Mouse (Mus musculus): ENCODE data around the gene Dtx3l. TPM values are rescaled to one million over a fixed set of nuclear protein-coding genes. Genes with fewer than 3 reads are reported as not detected.

Gene Dtx3l
- polyA plus RNA-seq, 1 experiment from 2014 or later, result 5.1 TPM

DNA sequence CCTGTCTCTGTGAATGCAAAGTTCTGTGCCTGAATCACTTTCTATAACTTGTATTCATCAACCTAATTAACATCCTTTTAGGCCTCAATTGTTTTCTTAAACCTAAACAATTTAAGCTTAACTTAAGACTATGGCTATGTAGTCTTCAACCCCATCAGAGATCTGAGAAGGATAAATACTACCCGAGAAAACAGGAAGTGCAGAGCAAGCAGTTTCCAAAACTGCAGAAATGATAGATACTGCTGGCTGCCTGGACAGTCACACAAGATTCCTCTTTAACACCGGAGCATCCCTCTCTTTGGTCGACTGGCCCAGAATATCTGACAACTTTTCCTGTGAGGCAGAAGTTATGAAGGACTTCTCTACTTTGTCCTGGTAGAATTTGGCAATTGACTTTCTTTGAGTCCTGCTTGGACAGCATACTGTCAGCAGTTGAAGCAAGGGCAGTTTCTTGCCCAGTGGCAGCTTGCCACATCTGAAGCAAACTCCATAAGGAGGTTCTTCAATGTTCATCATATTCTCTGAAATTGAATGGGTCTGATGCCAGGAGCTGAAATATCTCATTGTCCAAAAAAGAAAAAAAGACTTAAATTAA, 16.6 kb downstream of the Dtx3l start:
- DNase-seq (ENCODE audit: extremely low spot score, low spot score), result no peak
- Histone ChIP-seq H3K27me3 (ENCODE audit: poor library complexity, severe bottlenecking) (no peaks in the 10 kb centered on the region), H3K4me1 (no peaks in the 10 kb centered on the region), H3K27ac (no peak overlapping the region), H3K9me3 (no peaks in the 10 kb centered on the region), H3K36me3 (replicated peaks) (no peaks in the 10 kb centered on the region), H3K4me3 (no peak overlapping the region)
- WGBS, result 81% methylated on average over 3 of the region's 3 CpGs

DNA sequence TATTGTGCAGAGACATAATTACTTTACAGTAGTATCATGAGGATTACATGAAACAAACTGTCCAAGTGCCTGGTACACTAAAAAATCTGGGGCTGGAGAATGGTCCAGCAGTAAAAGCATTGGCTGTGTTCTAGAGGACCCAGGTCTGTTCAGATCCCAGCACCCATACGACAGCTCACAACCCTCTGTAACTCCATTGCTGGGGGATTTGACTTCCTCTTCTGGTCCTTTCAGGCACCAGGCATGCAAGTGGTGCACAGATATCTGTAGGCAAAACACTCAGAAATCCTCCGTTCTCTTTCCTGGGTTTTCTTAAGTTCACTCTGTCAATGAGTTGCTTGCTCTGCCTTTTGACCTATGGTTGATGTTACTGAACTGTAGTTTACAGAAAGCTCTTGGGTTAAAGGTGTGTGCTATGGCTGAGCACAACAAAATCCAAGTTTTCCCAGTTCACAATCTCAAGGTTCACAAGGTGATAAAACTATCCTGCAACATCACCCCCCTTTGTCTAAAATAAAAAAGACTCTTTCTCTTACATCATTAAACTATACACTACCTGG, 17.2 kb downstream of the Dtx3l start:
- 93% methylated on average over 2 of the region's 2 CpGs for WGBS
- Histone ChIP-seq H3K9me3 (no peaks in the 10 kb centered on the region), H3K27ac (no peak overlapping the region), H3K36me3 (replicated peaks) (no peaks in the 10 kb centered on the region), H3K27me3 (ENCODE audit: poor library complexity, severe bottlenecking) (no peaks in the 10 kb centered on the region), H3K4me1 (no peaks in the 10 kb centered on the region), H3K4me3 (no peak overlapping the region)
- no peak for DNase-seq (ENCODE audit: extremely low spot score, low spot score)

DNA sequence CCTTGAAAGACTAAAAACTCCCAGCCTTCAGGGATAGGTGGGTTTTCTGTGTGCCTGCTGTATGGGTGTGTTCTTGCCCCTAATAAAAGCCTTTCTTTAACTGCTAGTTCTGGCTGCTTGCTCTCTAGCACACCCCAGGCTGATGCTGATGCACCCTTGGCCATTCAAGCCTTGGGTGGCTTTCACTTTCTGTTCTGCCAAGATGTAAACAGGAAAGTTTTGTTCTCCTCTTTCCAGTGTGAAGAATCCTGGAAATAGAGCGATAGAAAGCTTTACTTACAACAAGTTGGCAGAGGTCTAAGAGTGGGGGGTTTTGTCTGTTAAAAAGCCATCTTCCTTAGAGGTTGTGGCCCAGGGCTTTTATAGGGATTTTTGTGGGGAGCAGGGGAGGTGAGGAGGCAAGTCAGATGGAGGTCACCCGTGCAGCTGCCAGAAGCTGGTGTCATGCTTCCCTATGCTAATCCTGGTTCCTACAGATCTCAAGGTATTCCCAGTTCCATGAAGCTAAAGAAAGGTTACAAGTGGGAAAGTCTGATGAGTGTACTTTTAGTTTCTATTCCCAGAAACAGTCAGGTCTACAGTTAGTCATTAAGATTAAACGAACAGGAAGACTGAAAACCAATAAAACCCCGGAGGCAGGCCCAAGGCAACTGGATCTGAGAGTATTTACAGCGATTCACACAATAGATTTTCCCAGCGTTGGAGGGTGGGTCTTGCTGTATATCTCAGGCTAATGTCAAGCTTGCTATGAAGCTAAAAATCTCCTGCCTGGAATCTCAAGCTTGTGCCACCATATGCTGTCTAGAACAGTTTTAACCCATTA, 20.0 kb downstream of the Dtx3l start:
- no peak for DNase-seq (ENCODE audit: extremely low spot score, low spot score)
- Histone ChIP-seq H3K4me1 (no peaks in the 10 kb centered on the region), H3K4me3 (no peak overlapping the region), H3K9me3 (no peaks in the 10 kb centered on the region), H3K27me3 (ENCODE audit: poor library complexity, severe bottlenecking) (no peaks in the 10 kb centered on the region), H3K36me3 (replicated peaks) (no peaks in the 10 kb centered on the region), H3K27ac (no peak overlapping the region)
- WGBS, result 90% methylated on average over 6 of the region's 6 CpGs

DNA sequence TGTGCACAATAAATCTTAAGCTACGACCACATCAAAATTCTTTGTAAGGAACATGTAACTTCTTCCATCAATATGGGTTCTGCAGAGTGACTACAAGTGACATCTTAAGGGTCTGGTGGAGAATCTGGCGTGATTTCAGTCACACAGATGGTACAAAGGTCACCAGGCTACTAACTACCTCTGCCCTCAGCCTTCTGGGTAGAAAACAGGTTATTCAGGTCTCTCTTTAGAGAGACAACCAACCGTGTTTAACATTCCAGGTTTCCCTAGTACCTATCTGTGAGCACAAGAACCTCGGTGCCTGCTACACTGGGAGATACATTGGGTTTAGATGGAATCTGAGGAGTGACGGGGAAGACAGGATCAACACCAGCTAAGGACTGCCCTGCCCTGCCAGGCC, 24.6 kb downstream of the Dtx3l start:
- WGBS, result 71% methylated on average over 5 of the region's 5 CpGs
- Histone ChIP-seq H3K27ac (no peak overlapping the region), H3K9me3 (0 out of 2 replicates have a peak, but pooled peaks cover 3% of the 10 kb centered on the region), H3K36me3 (replicated peaks) (no peaks in the 10 kb centered on the region), H3K4me3 (no peak overlapping the region), H3K27me3 (ENCODE audit: poor library complexity, severe bottlenecking) (no peaks in the 10 kb centered on the region), H3K4me1 (no peaks in the 10 kb centered on the region)
- no peak for DNase-seq (ENCODE audit: extremely low spot score, low spot score)

DNA sequence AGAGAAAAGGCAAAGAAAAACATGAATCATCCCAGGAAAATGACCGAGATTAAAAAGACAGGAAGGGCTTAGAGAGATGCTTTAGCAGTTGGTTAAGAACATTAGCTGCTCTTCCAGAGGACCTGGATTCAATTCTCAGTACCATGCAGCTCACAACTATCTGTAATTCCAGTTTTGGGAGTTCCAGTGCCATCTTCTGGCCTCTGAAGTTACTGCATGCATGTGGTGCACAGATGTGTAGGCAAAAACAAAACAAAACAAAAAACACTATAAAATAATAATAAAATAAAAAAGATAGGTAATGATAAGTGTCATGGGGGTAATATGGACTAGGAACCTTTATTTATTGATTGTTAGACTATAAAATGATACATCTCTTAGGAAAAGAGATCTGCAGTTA, 25.4 kb downstream of the Dtx3l start:
- H3K27ac ChIP-seq, result no peak overlapping the region
- no peak overlapping the region for H3K4me3 ChIP-seq
- H3K9me3 ChIP-seq, result 0 out of 2 replicates have a peak, but pooled peaks cover 3% of the 10 kb centered on the region
- H3K27me3 ChIP-seq (ENCODE audit: poor library complexity, severe bottlenecking), result no peaks in the 10 kb centered on the region
- DNase-seq (ENCODE audit: extremely low spot score, low spot score), result no peak
- WGBS, result 72% methylated on average over 1 of the region's 1 CpGs
- H3K4me1 ChIP-seq, result no peaks in the 10 kb centered on the region
- no peaks in the 10 kb centered on the region for H3K36me3 ChIP-seq (replicated peaks)

DNA sequence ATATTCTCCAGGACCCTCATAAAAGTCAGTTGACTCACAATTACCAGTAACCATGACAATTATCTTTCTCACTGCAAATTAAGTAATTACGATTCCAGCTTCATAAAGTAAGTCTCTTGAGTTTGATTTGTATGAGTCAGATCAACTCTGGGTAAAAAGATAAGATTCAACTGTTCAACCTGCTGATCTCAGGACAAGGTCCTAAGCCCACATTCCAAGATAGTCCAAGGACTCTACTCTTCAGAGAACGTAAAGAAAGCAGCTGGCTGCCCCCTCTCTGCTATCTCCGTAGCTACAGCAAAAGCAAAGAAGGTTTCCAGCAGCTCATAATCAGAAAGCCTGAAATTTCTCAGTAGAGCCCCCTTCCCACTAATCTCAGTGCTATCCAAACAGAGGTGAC, 27.5 kb downstream of the Dtx3l start:
- no peaks in the 10 kb centered on the region for H3K27me3 ChIP-seq (ENCODE audit: poor library complexity, severe bottlenecking)
- no peak for DNase-seq (ENCODE audit: extremely low spot score, low spot score)
- no peak overlapping the region for H3K27ac ChIP-seq
- WGBS, result 89% methylated on average over 3 of the region's 3 CpGs
- H3K4me3 ChIP-seq, result no peak overlapping the region
- H3K4me1 ChIP-seq, result no peaks in the 10 kb centered on the region
- no peaks in the 10 kb centered on the region for H3K36me3 ChIP-seq (replicated peaks)
- 0 out of 2 replicates have a peak, but pooled peaks cover 3% of the 10 kb centered on the region for H3K9me3 ChIP-seq

DNA sequence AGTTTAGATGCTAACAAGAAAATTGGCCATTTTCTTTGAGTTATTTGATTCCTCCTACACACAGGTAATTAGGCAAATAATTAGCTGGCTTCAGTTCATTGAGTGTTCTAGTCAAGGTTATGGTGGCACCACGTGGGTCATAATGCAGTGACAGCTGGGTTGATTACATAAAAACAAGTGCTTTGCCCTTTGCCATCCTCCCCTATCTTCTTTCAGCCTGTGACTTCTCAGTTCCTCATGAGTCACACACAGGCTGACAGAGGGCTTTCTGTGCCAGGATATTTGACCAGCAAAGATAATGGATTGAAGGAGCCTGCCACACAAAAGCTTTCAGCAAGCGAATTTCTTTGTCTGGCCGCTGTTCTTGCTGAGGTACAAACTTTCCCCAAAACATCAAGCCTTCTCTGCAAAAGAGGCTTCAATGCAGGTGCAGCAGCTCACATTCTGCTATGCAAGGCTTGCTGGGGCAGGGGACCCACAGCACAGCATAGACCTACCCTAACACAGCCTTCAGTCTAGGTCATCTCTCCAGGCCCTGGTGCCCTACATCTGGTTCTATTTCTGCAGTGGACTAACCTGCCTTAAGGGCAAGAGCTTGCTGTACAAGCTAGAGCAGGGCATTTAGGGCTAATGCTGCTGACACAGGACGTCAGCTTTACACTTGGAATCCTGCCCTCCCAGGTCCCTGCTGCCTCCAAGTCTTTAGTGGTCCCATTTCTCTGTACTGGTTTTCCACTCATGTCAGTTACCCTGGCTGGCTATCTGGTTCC, 31.3 kb downstream of the Dtx3l start:
- WGBS, result 66% methylated on average over 4 of the region's 4 CpGs
- Histone ChIP-seq H3K27me3 (ENCODE audit: poor library complexity, severe bottlenecking) (no peaks in the 10 kb centered on the region), H3K36me3 (replicated peaks) (no peaks in the 10 kb centered on the region), H3K4me3 (no peak overlapping the region), H3K4me1 (no peaks in the 10 kb centered on the region), H3K27ac (no peak overlapping the region), H3K9me3 (0 out of 2 replicates have a peak, but pooled peaks cover 3% of the 10 kb centered on the region)
- DNase-seq (ENCODE audit: extremely low spot score, low spot score), result no peak

DNA sequence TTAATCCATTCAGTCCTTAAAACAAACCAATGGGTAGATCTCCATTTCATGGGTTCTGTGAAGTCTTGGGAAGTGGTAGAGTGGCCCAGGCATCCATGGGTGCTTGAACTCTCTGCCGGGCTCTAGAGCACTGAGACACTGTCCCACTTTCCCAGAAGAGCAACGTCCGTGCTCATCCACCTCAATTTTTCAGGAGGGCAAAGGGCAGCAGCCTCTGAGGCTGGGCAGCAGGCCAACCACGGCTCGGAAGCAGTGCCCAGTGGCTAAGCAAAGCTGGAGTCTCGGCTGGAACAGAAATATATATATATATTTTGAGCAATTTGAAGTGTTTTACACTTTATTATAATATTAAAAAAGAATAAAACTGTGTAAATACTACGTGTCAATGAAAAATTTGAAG, 32.1 kb downstream of the Dtx3l start:
- 85% methylated on average over 7 of the region's 7 CpGs for WGBS
- DNase-seq (ENCODE audit: extremely low spot score, low spot score), result no peak
- H3K36me3 ChIP-seq (replicated peaks), result no peaks in the 10 kb centered on the region
- H3K27me3 ChIP-seq (ENCODE audit: poor library complexity, severe bottlenecking), result no peaks in the 10 kb centered on the region
- H3K4me1 ChIP-seq, result no peaks in the 10 kb centered on the region
- H3K9me3 ChIP-seq, result 0 out of 2 replicates have a peak, but pooled peaks cover 3% of the 10 kb centered on the region
- no peak overlapping the region for H3K27ac ChIP-seq
- no peak overlapping the region for H3K4me3 ChIP-seq

DNA sequence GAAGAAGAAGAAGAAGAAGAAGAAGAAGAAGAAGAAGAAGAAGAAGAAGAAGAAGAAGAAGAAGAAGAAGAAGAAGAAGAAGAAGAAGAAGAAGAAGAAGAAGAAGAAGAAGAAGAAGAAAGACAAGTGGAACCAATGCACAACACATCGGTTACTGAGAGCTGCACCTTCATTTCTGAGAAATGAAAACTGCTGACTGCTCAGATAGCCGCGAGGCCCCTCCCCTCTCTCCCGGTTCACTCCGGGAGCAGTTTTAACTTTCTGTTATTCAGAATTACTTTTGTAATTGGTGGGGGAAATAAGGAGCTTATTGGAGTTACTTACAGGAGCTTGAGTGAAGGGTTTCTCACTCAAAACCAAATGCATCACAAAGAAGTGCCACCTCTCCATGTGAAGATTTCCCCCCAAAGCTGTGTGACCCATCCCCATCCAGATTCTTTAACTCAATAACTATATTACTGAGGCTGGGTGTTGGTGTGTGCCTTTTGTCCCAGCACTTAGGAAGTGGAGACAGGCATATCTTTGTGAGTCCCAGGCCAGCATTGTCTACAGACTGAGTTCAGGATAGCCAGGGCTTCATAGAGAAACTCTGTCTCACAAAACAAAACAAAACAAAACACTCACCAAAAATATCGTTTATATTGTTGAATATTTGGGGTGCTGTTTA, 33.0 kb downstream of the Dtx3l start:
- 83% methylated on average over 6 of the region's 6 CpGs for WGBS
- no peak for DNase-seq (ENCODE audit: extremely low spot score, low spot score)

DNA sequence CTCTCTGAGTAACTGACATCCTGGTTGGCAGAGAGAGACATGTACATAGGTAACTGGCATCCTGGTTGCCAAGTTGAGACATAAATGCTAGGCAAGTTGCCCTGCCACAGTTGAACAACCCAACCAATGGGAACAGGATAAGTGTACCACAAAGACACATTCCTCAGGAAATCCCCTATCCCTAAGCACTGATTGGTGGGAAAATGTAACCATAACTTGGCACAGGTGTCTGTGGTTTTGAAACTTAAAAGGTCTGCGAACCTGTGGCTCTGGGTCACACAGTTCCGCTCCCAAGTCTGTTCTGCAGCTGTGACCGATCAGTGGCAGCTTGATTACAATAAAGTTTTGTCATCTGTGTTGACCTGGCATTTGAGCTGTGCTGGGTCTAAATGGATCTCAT, 33.6 kb downstream of the Dtx3l start:
- DNase-seq (ENCODE audit: extremely low spot score, low spot score), result no peak
- Histone ChIP-seq H3K9me3 (0 out of 2 replicates have a peak, but pooled peaks cover 3% of the 10 kb centered on the region), H3K36me3 (replicated peaks) (no peaks in the 10 kb centered on the region), H3K27ac (no peak overlapping the region), H3K4me1 (no peaks in the 10 kb centered on the region), H3K27me3 (ENCODE audit: poor library complexity, severe bottlenecking) (no peaks in the 10 kb centered on the region), H3K4me3 (no peak overlapping the region)
- WGBS, result 88% methylated on average over 3 of the region's 3 CpGs

More for the DNA sequence above, 33.0 kb downstream of the Dtx3l start:
- Histone ChIP-seq H3K27me3 (ENCODE audit: poor library complexity, severe bottlenecking) (no peaks in the 10 kb centered on the region), H3K36me3 (replicated peaks) (no peaks in the 10 kb centered on the region), H3K9me3 (0 out of 2 replicates have a peak, but pooled peaks cover 3% of the 10 kb centered on the region), H3K27ac (no peak overlapping the region), H3K4me3 (no peak overlapping the region), H3K4me1 (no peaks in the 10 kb centered on the region)

DNA sequence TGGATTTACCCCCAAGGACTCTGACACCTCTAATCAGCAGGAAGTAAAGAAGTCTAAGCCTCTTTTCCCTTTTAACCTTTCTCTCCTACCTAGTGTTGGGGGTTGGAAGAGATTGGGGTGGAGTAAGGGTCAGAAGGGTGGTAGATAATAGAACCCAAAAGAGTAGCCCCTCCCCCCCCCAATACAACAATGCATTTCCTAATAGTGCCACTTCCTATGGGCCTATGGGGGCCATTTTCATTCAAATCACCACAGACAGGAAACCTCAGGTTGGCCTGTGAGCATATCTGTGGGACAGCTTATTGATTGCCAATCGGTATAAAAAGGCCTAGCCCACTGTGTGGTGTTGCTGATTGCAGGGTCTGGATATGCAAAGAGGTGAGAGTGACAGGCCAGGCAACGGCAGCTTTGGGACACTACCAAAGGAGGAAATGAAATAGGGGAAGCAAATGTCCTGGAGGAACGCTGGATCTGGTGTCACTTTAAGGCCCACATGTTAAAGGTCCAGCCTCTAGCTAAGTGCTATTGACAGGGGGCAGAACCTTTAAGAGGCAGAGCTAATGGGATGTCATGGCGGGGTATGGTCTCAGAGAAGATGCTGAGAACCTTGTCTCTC, 34.7 kb downstream of the Dtx3l start:
- H3K27ac ChIP-seq, result no peak overlapping the region
- H3K4me1 ChIP-seq, result no peaks in the 10 kb centered on the region
- H3K9me3 ChIP-seq, result no peaks in the 10 kb centered on the region
- H3K4me3 ChIP-seq, result no peak overlapping the region
- no peaks in the 10 kb centered on the region for H3K27me3 ChIP-seq (ENCODE audit: poor library complexity, severe bottlenecking)
- H3K36me3 ChIP-seq (replicated peaks), result no peaks in the 10 kb centered on the region
- 81% methylated on average over 4 of the region's 4 CpGs for WGBS
- DNase-seq (ENCODE audit: extremely low spot score, low spot score), result no peak

Data from forebrain, embryonic 10.5 days (tissue).